Mouse (Mus musculus): ENCODE results near the gene Ebf4. TPM values are rescaled to one million over a fixed set of nuclear protein-coding genes. Genes with fewer than 3 reads are reported as not detected.

The Ebf4 gene
- polyA plus RNA-seq, 1 experiment from 2014 or later: 0.93 TPM

DNA sequence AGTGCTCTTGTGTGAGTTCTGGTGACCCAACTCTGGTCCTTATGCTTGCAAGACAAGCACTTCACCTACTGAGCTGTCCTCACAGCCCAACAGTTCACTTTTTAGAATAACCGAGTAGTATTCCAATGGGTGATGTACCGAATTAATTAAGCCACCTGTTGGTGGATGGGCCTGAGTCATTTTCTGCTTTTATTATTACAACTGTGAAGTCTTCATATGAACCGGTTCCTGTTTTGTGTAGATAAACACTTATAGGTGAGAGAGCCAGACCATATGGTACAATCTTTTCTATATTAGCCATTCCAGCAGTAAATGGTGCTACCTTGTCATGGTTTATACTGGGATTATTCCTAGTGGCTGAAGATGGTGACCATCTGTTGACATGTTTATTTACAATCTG lies 117.8 kb downstream of the Ebf4 start:
- H3K9ac ChIP-seq (ENCODE audit: low read length): no peak overlapping the region
- H3K4me2 ChIP-seq (ENCODE audit: low read length): no peak overlapping the region
- no peaks in the 10 kb centered on the region; the same call in 1 of the 2 replicates for H3K36me3 ChIP-seq (ENCODE audit: control insufficient read depth, insufficient read depth, low read length)
- H3K27ac ChIP-seq (replicated peaks in 1 of 2; ENCODE audit: control insufficient read depth in 1 of 2, insufficient read depth in 1 of 2, low read depth in 2 of 2, low read length in 2 of 2): no peak overlapping the region
- 76% methylated on average over 3 of the region's 3 CpGs for WGBS
- H3K4me1 ChIP-seq (ENCODE audit: control insufficient read depth in 2 of 2, insufficient read depth in 2 of 2, low read length in 2 of 2): no peaks in the 10 kb centered on the region
- H3K27me3 ChIP-seq (ENCODE audit: control insufficient read depth, insufficient read depth, low read length): no peaks in the 10 kb centered on the region
- H3K4me3 ChIP-seq (ENCODE audit: control insufficient read depth in 1 of 2, insufficient read depth in 1 of 2, low read depth in 1 of 2, low read length in 2 of 2): no peak overlapping the region
- no peaks in the 10 kb centered on the region for H3K9me3 ChIP-seq (ENCODE audit: control insufficient read depth, low read length)
- ATAC-seq (ENCODE audit: insufficient number of reproducible peaks, insufficient read depth, low FRiP score, low read depth): no peak

DNA sequence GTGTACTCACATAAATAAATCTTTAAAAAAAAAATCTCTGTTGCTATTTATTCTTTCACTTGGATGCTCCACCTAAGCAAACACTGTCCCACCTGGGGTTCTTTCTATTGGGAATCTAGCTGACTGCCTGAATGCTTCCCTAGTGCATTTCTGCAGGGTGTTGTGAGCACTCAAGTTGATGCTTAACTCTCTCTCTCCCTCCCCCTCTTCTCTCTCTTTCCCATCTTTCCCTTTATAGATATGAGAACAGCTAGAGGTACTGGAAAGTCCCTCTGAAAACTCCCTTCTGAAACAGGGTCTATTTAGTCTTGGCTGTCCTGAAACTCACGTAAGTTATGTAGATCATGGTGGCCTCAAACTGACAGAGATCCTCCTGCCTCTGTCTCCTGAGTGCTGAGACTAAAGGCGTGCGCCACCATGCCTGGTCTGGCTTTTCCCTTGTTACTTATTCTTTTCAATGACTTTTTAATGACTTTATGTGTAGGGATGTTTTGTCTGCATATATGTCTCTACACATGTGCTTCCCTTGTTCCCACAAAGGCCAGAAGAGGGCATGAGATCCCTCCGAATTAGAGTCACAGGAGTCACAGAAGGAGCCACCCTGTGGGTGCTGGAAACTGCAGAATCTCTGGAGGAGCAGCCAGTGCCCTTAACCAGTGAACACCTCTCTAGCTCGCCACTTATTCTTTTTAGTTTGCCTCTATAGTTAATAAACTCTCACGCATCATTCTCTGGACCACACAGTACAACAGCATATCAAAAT lies 119.3 kb downstream of the Ebf4 start:
- Histone ChIP-seq H3K9ac (ENCODE audit: low read length) (no peak overlapping the region), H3K9me3 (ENCODE audit: control insufficient read depth, low read length) (no peaks in the 10 kb centered on the region), H3K27me3 (ENCODE audit: control insufficient read depth, insufficient read depth, low read length) (no peaks in the 10 kb centered on the region), H3K4me1 (ENCODE audit: control insufficient read depth in 2 of 2, insufficient read depth in 2 of 2, low read length in 2 of 2) (no peaks in the 10 kb centered on the region), H3K4me3 (ENCODE audit: control insufficient read depth in 1 of 2, insufficient read depth in 1 of 2, low read depth in 1 of 2, low read length in 2 of 2) (no peak overlapping the region), H3K27ac (replicated peaks in 1 of 2; ENCODE audit: control insufficient read depth in 1 of 2, insufficient read depth in 1 of 2, low read depth in 2 of 2, low read length in 2 of 2) (no peak overlapping the region), H3K36me3 (ENCODE audit: control insufficient read depth, insufficient read depth, low read length) (peaks cover 9% of the 10 kb centered on the region; the same call in 1 of the 2 replicates), H3K4me2 (ENCODE audit: low read length) (no peak overlapping the region)
- no peak for ATAC-seq (ENCODE audit: insufficient number of reproducible peaks, insufficient read depth, low FRiP score, low read depth)
- 70% methylated on average over 6 of the region's 6 CpGs for WGBS

Other genes starting within 250 kb of the Ebf4 start
- gene Tgm6, start 182.8 kb upstream of the Ebf4 start, polyA plus RNA-seq (2014; fragmentation: Nextera tagmentation; extraction: Ambion mirVana): not detected in 2 replicates
- gene Snrpb, start 115.8 kb upstream of the Ebf4 start, polyA plus RNA-seq (2014; fragmentation: Nextera tagmentation; extraction: Ambion mirVana): 414 and 435 TPM in 2 replicates
- gene Tmc2, start 100.0 kb upstream of the Ebf4 start, polyA plus RNA-seq (2014; fragmentation: Nextera tagmentation; extraction: Ambion mirVana): not detected in 2 replicates
- gene Nop56, start 20.7 kb upstream of the Ebf4 start, polyA plus RNA-seq (2014; fragmentation: Nextera tagmentation; extraction: Ambion mirVana): 110 and 124 TPM in 2 replicates
- 326 and 327 TPM in 2 replicates for gene Idh3b, start 10.6 kb upstream of the Ebf4 start, polyA plus RNA-seq (2014; fragmentation: Nextera tagmentation; extraction: Ambion mirVana)
- gene Cpxm1, start 102.4 kb downstream of the Ebf4 start, polyA plus RNA-seq (2014; fragmentation: Nextera tagmentation; extraction: Ambion mirVana): 22.0 and 26.2 TPM in 2 replicates
- not detected in 2 replicates for gene Gm28372, start 110.1 kb downstream of the Ebf4 start, polyA plus RNA-seq (2014; fragmentation: Nextera tagmentation; extraction: Ambion mirVana)
- gene 1700020A23Rik, start 110.1 kb downstream of the Ebf4 start, polyA plus RNA-seq (2014; fragmentation: Nextera tagmentation; extraction: Ambion mirVana): not detected in 2 replicates
- not detected in 2 replicates for gene Tmem239, start 111.3 kb downstream of the Ebf4 start, polyA plus RNA-seq (2014; fragmentation: Nextera tagmentation; extraction: Ambion mirVana)
- gene Vps16, start 129.2 kb downstream of the Ebf4 start, polyA plus RNA-seq (2014; fragmentation: Nextera tagmentation; extraction: Ambion mirVana): 40.4 and 43.8 TPM in 2 replicates
- 5.2 and 6.7 TPM in 2 replicates for gene Pced1a, start 129.5 kb downstream of the Ebf4 start, polyA plus RNA-seq (2014; fragmentation: Nextera tagmentation; extraction: Ambion mirVana)
- gene Ptpra, start 155.1 kb downstream of the Ebf4 start, polyA plus RNA-seq (2014; fragmentation: Nextera tagmentation; extraction: Ambion mirVana): 87.2 and 88.5 TPM in 2 replicates